Mouse (Mus musculus) regulatory T cell (primary cell): ENCODE data around the gene Nucb2.

Experiments used
- in situ Hi-C: fragments of 300-600 bp; cut with MboI, MseI; formaldehyde crosslinking; loops from one replicate; pipeline ENCODE4 v1.15.1; 2025; ENCODE audit warnings: high pct_unique_total_duplicates

Nucb2 gene

DNA sequence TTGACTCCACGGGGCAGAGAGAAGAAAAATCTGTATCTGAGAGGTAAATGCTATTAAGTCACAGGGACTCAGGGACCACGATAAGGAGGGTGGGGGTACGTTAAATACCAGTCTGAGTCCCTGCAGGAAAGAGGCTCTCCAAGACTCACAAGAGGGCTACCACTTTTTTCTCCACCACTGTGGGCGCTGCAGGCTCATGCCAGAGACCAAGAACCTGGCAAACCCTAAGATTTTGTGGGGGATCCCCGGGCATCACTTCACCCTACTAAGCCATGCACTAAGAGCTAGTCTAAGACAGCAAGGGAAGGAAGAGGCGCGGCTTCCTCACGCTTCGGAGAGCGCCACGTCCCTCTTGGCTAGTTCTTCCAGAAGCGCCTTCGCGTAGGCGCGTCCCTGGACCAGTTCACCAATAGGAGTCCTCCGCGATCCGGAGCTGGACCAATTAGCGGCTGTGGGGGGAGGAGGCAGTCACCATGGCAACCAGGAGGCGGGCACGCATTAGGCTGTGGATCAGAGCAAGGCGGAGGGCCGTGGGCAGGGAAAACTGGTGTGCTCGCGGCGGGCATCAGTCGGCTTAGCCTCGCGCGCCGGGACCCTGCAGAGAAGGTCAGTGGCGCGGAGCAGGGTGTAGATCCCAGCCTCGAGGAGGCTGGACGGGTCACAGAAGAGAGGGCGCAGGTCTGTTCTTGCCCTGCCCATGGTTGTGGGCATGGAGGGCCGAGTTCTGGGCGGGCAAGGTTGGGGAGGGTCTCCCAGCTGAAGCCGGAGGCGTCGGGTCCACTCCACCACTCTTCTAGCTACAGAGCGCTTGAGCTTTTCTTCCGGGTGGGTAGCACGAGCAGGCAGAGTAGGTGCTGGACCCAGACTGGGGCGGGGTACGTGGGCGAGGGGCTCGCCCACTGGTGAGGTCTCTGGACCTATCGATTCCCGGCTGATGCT, at the start of gene Nucb2:
Nucb2 (plus strand) TSS at position 491 of the 939 bp plus-strand sequence.
- in situ Hi-C loops: no loop called here

DNA sequence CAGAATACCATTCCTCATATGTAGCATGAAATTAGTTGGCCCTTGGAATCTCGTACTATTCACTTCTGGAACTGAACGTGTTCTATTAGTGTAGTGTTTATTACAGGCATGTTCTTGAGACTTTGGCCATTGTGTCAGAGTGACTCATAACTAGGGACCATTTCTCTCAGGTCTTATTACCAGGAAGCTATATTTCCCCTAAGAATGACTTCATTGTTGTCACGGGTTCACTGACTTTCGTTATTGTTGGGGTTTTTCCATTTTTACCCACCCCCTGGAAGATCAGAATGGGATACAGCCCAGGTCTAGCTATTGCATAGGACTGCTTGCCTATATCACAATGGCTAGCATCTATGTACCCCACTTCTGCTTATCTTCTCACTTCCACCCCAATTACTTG, 47.2 kb upstream of the Nucb2 start:
- in situ Hi-C loops: loop anchor here (10.0 kb wide), 1 partner anchor 148 kb away; no protein-coding TSS in a partner anchor

DNA sequence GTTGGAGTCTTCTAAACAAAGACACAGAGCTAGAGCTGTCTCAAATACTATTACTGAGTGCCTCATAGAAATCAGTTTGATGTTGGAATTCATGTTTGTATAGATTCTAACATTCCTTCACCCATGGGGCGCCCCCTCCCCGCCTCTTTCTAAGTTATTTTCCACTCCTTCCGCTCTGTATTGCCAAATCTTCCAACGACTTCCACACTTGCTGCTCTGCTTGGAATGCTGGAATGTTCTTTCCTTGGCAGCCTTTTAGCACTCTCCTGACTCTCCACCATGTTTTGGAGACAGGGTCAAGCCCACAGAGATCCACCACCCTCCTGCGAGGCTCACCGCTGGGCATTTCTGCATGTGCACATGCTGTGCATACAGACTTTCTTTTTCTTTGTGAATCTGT, 46.8 kb upstream of the Nucb2 start:
- in situ Hi-C loops: loop anchor here (10.0 kb wide), 1 partner anchor 147 kb away; no protein-coding TSS in a partner anchor

DNA sequence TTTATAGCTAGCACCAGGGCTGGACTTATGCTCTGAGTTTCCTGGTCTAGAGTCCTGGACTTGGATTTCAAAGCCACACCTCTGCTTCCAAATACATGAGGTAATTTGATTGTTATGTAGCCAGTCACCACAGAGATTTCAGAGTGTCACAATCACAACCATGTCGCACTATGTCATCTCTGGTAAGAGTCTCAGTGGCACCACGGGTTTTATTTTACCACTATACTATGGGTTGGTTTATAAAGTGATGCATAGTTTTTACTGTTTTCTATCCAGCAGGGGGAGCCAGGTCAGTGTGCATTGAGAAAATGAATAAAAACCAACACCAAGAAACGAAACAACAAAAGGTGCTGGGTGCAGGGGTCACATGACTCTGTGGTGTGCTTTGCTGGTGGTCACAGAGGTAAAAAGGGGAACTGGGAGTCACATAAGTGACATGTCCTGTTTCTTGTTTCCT, 45.2 kb upstream of the Nucb2 start:
- in situ Hi-C loops: loop anchor here (10.0 kb wide), 1 partner anchor 146 kb away; no protein-coding TSS in a partner anchor

- in situ Hi-C loops: loop anchor here (10.0 kb wide), 1 partner anchor 703 kb away; no protein-coding TSS in a partner anchor
Observed at GRCm38 (mm10) chr7:116462114-116462513, 42.1 kb upstream of the Nucb2 start.

DNA sequence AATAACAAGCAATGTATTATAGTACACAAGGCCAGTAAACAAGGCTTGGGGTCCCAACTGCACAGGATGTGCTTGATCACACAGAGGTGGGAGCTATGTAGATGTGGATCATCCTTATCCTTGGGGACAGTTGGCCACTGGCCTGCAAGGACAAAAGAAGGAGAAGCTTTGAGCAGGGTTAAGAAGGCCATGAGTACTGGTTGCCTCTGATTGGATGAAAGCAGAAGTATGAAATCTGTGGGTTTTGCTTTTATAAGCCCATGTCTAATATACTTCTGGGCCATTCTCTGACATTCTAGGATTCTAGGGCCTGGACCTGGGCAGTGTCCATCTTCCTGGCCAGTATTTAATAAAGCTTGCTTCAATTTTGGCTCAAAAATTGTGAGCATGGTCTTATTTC, 28.3 kb upstream of the Nucb2 start:
- in situ Hi-C loops: no loop called here

DNA sequence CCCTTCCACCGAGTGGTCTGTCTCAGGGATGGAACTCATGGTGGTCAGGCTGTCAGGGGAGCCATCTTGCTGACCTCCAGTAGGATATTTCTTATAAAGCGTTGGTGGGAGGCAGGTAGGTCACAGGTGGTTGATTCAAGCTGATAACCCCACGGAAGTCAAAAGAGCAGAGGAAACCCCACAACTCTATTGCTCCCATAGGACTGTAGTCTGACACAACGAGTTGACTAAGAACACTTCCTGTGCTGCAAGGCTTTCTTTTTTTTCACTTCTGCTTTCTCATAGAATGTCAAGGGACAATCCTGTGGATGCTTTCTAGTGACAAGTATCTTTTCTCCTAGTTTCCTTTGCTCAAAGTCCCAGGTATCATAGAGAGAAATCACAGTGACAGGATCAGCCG, 27.9 kb upstream of the Nucb2 start:
- in situ Hi-C loops: no loop called here

- in situ Hi-C loops: no loop called here
Observed at GRCm38 (mm10) chr7:116483106-116483505, 21.1 kb upstream of the Nucb2 start.

DNA sequence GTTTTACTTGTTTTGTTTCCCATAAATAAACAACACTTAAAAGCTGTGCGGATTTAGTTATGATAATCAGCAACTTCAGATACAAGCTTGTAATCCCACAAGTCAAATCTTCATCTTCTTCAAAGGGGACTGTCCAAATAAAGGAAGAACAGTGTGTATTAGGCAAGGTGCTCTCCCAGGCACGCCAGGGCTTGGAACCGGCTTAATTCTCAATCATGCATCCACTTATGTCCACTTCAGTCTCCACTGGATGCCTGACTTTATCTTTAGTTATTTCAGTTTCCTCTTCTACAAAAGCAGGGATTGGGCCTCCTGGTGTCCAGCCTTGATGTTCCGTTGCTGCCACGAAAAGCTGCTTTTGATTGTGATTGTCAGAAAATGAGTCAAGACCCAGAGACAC, 20.4 kb upstream of the Nucb2 start:
- in situ Hi-C loops: no loop called here

DNA sequence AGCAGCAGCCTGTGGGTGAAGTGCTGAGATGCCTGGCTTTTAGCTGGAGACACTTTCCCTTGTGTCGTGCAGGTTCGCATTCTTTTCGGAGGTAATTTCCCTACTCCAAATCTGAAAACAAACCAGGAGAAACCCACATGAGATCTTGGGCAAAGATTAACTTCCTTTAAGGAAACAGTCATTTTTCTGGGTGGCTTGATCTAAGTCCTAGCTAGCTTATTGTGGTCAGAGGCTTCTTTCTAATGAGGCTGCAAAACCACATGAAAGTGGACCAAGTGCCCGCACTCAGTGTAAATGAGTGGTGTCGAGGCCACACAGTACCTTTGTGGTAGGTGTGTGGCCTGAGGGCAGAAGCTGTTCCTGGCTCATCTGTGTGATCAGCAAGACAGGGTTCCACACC, 20.0 kb upstream of the Nucb2 start:
- in situ Hi-C loops: no loop called here

DNA sequence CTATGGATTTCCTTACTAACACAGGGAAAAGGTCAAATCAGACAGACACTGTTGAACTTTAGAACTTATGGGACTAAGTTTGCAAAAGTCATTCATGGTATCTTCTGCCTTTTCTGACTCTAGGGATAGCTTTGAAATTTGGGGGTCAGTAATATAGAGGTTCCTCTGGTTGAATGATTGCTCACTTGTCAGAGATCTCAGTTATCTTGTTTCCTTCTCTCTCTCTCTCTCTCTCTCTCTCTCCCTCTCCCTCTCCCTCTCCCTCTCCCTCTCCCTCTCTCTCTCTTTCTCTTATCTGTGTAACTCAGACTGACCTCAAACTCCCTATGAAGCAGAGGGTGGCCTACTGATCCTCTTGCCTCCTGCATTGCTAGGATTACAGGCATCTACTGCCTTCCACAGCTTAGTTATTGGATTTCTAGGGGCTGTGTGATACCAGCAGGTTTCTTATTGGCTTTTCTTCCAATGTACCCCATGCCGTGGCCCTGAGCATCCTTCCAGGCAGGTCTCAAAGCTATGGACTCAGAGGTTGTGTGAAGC, 19.0 kb upstream of the Nucb2 start:
- in situ Hi-C loops: no loop called here

DNA sequence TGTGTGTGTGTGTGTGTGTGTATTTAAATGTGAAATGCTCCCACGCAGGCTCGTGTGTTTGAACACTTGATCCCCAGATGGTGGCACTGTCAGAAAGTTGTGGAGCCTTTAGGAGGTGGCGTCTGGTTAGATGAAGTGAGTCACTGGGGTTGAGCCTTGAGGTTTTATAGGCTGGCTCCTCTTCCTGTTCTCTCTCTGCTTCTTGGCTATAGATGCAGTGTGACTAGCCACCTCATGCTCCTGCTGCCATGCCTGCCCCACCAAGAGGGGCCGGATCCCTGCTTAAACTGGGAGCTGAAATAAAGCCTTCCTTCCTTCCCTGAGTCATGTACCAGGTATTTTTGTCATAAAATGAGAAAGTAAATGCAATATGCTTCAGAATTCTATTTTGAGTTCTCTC, 13.1 kb upstream of the Nucb2 start:
- in situ Hi-C loops: no loop called here

DNA sequence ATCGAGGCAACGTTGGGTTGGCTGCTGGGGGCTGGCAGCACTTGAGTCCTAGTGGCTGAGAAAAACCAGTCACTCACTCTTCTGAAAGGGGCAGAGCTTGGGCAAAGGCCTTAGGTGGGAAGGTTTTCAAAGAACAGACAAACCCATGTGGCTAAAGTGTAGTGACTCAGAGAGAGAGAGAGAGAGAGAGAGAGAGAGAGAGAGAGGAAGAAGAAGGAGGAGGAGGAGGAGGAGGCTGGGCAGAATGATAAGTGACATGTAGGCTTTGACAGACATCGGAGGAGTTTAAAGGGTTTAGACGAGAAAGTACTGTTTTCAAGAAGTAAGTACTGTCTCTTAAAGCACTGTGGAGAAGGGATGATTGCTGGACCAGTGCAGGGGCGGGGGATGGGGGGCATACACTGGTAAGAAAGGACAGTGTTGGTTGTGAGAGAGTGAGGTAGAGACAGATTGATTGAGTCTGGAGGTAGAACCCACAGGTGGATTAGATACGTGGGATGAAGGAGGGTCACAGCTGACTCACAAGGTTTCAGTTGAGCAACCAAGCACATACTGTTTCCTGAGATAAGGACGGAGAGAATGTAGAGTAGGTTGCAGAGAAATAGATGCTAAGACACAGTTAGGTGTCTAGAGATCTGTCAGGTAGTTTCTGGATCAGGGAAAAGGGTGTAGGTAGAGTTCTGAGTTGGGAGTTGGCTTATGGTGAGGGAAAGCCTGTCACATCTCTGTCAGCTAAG, 10.7 kb upstream of the Nucb2 start:
- in situ Hi-C loops: no loop called here

- in situ Hi-C loops: no loop called here
Observed at GRCm38 (mm10) chr7:116494618-116495017, 9.6 kb upstream of the Nucb2 start.

- in situ Hi-C loops: no loop called here
Observed at GRCm38 (mm10) chr7:116496760-116497159, 7.4 kb upstream of the Nucb2 start.

- in situ Hi-C loops: no loop called here
Observed at GRCm38 (mm10) chr7:116504818-116505170, 625 bp downstream of the Nucb2 start.

- in situ Hi-C loops: no loop called here
Observed at GRCm38 (mm10) chr7:116514030-116514429, 9.9 kb downstream of the Nucb2 start.

- in situ Hi-C loops: no loop called here
Observed at GRCm38 (mm10) chr7:116514546-116514945, 10.4 kb downstream of the Nucb2 start.

GRCm38 (mm10) chr7:116515059-116515458, 10.9 kb downstream of the Nucb2 start:
- in situ Hi-C loops: no loop called here

DNA sequence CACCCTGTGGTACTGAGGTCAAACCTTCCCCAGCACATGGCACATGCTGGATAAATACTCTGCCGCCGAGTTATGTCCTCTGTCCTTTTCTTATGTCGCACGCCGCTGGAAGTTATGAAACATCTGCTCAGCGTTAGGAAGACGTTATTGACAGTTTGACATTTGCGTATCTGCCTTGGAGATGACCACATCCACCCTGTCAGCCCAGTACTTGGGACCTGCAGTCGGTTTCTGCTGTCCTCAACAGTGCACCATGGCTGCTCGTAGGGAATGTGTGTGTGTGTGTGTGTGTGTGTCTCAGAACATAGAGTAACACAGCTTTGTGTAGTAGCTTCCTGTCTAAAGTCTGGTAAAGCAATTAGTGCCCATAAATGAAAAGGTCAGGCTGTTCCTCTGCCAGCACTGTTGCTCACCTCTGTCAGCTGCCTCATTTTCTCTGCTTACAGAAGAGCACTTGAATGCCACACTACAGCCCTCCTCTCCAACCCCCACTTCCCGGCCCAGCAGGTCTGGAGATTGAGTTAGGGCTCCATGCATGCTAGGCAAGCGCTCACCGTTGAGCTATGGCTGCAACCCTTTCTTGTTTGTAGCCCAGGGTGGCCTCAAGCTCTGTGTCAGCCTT, 11.5 kb downstream of the Nucb2 start:
- in situ Hi-C loops: no loop called here

DNA sequence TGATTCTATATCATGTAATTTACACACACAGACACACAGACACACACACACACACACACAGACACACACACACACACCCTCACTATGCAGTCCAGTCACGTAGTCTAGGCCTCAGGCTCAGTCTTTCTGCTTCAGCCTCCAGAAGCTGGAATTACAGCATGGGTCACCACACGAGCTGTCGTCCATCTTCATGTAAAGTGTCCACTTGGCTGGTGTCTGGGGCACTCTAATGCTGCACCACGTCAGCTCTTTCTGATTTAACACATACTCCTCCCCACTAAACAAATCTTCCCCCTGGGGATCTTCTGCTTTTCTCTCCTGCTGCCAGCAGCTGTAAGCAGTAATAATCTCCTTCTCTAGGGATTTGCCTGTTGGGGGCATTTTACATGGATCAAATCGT, 13.1 kb downstream of the Nucb2 start:
- in situ Hi-C loops: no loop called here

- in situ Hi-C loops: no loop called here
Observed at GRCm38 (mm10) chr7:116518155-116518554, 14.0 kb downstream of the Nucb2 start.
